In the genomic region with DNA sequence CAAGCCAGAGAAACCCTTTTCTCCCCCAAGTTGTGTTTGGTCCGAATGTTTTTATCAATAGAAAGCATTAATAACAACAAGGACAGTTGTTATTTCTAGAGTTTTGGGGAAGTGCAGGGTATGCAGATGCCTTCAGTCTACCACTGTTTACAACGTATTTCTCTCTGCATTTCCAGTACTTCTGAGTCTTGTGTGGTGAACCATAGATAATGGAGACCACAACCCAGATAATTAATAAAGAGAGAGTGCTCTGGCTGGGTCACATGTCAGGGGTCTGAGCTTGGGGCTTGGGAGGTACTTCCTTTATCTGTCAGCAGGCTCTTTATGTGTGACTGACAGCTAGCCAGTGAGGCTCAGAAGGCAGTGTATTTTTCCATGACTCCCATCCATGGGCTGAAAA, we compare ENCODE assay signal across 20 mouse cellular contexts.
DNase-seq lines count a peak whose midpoint lies in the region; ATAC-seq and TF ChIP-seq lines count a peak whose summit lies in the region.
"Had no signal": no experiment of that assay in that cellular context is flagged by ENCODE, and none has a peak within 500 bp of the region (broad histone marks: within the 10 kb centered on the region; RNA-seq: fewer than 3 reads in every experiment).

No protein-coding gene starts in this region.

- no peak overlapping the region for H3K9ac ChIP-seq in embryonic facial prominence, embryonic 14.5 days (ENCODE audit: low read depth, low read length)
- no peak overlapping the region for H3K9ac ChIP-seq in liver, embryonic 13.5 days
- no peak overlapping the region for H3K9ac ChIP-seq in intestine, postnatal 0 days (ENCODE audit: low read depth, low read length)
- H3K9ac ChIP-seq: embryonic facial prominence, embryonic 13.5 days; heart, embryonic 12.5 days; hindbrain, embryonic 15.5 days had no signal

- H3K27me3 ChIP-seq in embryonic facial prominence, embryonic 14.5 days (replicated peaks; ENCODE audit: control insufficient read depth, insufficient read depth, low read length) = no peaks in the 10 kb centered on the region
- no peaks in the 10 kb centered on the region for H3K27me3 ChIP-seq in embryonic facial prominence, embryonic 10.5 days (replicated peaks; ENCODE audit: low read depth, poor library complexity, severe bottlenecking)
- no peaks in the 10 kb centered on the region for H3K27me3 ChIP-seq in liver, embryonic 13.5 days
- no peaks in the 10 kb centered on the region for H3K27me3 ChIP-seq in intestine, postnatal 0 days (replicated peaks; ENCODE audit: control insufficient read depth, insufficient read depth, low read length)
- H3K27me3 ChIP-seq: embryonic facial prominence, embryonic 13.5 days; heart, embryonic 12.5 days; hindbrain, embryonic 15.5 days had no signal

- H3K4me1 ChIP-seq in embryonic facial prominence, embryonic 14.5 days (ENCODE audit: control insufficient read depth, insufficient read depth, low read length) = no peaks in the 10 kb centered on the region; the same call in 1 of the 2 replicates
- peaks cover 14% of the 10 kb centered on the region for H3K4me1 ChIP-seq in embryonic facial prominence, embryonic 10.5 days
- H3K4me1 ChIP-seq in liver, embryonic 13.5 days (replicated peaks) = no peaks in the 10 kb centered on the region
- no peaks in the 10 kb centered on the region for H3K4me1 ChIP-seq in intestine, postnatal 0 days (replicated peaks; ENCODE audit: control insufficient read depth, insufficient read depth, low read length)
- H3K4me1 ChIP-seq: heart, embryonic 12.5 days had no signal

- H3K36me3 ChIP-seq in embryonic facial prominence, embryonic 14.5 days (ENCODE audit: control insufficient read depth, insufficient read depth, low read length) = no peaks in the 10 kb centered on the region
- no peaks in the 10 kb centered on the region for H3K36me3 ChIP-seq in embryonic facial prominence, embryonic 10.5 days (replicated peaks)
- no peaks in the 10 kb centered on the region for H3K36me3 ChIP-seq in liver, embryonic 13.5 days
- H3K36me3 ChIP-seq in intestine, postnatal 0 days (ENCODE audit: control insufficient read depth, insufficient read depth) = no peaks in the 10 kb centered on the region
- H3K36me3 ChIP-seq: embryonic facial prominence, embryonic 13.5 days; forebrain, embryonic 10.5 days; heart, embryonic 12.5 days; hindbrain, embryonic 15.5 days had no signal

- no peak overlapping the region for H3K4me2 ChIP-seq in embryonic facial prominence, embryonic 14.5 days (ENCODE audit: low read depth, low read length)
- no peak overlapping the region for H3K4me2 ChIP-seq in liver, embryonic 13.5 days
- H3K4me2 ChIP-seq in intestine, postnatal 0 days (replicated peaks; ENCODE audit: low read depth) = no peak overlapping the region
- H3K4me2 ChIP-seq: embryonic facial prominence, embryonic 13.5 days; heart, embryonic 12.5 days; hindbrain, embryonic 15.5 days had no signal

- no peak overlapping the region for H3K4me3 ChIP-seq in embryonic facial prominence, embryonic 14.5 days (ENCODE audit: low read depth, low read length)
- no peak overlapping the region for H3K4me3 ChIP-seq in embryonic facial prominence, embryonic 10.5 days
- no peak overlapping the region for H3K4me3 ChIP-seq in liver, embryonic 13.5 days (replicated peaks)
- no peak overlapping the region for H3K4me3 ChIP-seq in intestine, postnatal 0 days (ENCODE audit: low read depth, low read length)
- H3K4me3 ChIP-seq: embryonic facial prominence, embryonic 13.5 days; forebrain, embryonic 10.5 days; gastrocnemius, adult 2 months; heart, embryonic 12.5 days; hindbrain, embryonic 15.5 days had no signal

- no peak for ATAC-seq in embryonic facial prominence, embryonic 14.5 days (ENCODE audit: low read depth)
- 0 out of 2 replicates have a peak, but pooled peaks have one; percentile 15 for ATAC-seq in liver, embryonic 13.5 days (ENCODE audit: low read depth)
- peak; percentile 72 for ATAC-seq in megakaryocyte-erythroid progenitor cell, adult 5-6 weeks (replicated peaks; ENCODE audit: low FRiP score, low TSS enrichment, poor library complexity, severe bottlenecking)
- ATAC-seq in intestine, postnatal 0 days = no peak
- ATAC-seq: forebrain, embryonic 14.5 days had no signal

- peak; percentile 22 for DNase-seq in embryonic facial prominence, embryonic 14.5 days (ENCODE audit: low spot score)
- DNase-seq in embryonic facial prominence, embryonic 10.5 days (ENCODE audit: low spot score) = no peak
- DNase-seq in liver, embryonic 13.5 days = no peak
- DNase-seq in liver = no peak
- DNase-seq in layer of hippocampus, postnatal 10 days (ENCODE audit: low spot score in 2 of 2) = no peak
- no peak for DNase-seq in urinary bladder, postnatal 14 days (ENCODE audit: low spot score)
- DNase-seq: adrenal gland, adult 2 months; adrenal gland, postnatal 25 days; cerebellum, adult 18-20 months; cerebellum, adult 9-11 months; cerebellum, postnatal 36 days; gastrocnemius, adult 2 months; gastrocnemius, postnatal 25 days had no signal

- TF ChIP-seq CTCF in intestine, postnatal 0 days (IDR thresholded peaks at IDR 0.05; ENCODE audit: low read depth) = no peak

- 63% methylated on average over 2 of the region's 2 CpGs for WGBS in embryonic facial prominence, embryonic 14.5 days
- 61% methylated on average over 2 of the region's 2 CpGs for WGBS in embryonic facial prominence, embryonic 10.5 days
- WGBS in liver, embryonic 13.5 days (ENCODE audit: insufficient replicate concordance) = 11% methylated on average over 2 of the region's 2 CpGs
- WGBS in intestine, postnatal 0 days = 67% methylated on average over 2 of the region's 2 CpGs

- H3K27ac ChIP-seq in embryonic facial prominence, embryonic 14.5 days (replicated peaks; ENCODE audit: low read depth, low read length) = no peak overlapping the region
- no peak overlapping the region for H3K27ac ChIP-seq in embryonic facial prominence, embryonic 10.5 days (replicated peaks)
- no peak overlapping the region for H3K27ac ChIP-seq in liver, embryonic 13.5 days
- H3K27ac ChIP-seq in intestine, postnatal 0 days (ENCODE audit: low read depth, low read length) = no peak overlapping the region
- H3K27ac ChIP-seq: embryonic facial prominence, embryonic 13.5 days; forebrain, embryonic 10.5 days; gastrocnemius, adult 2 months; hindbrain, embryonic 15.5 days had no signal

- H3K9me3 ChIP-seq in embryonic facial prominence, embryonic 14.5 days (ENCODE audit: control insufficient read depth, low read length) = no peaks in the 10 kb centered on the region
- no peaks in the 10 kb centered on the region for H3K9me3 ChIP-seq in embryonic facial prominence, embryonic 10.5 days
- no peaks in the 10 kb centered on the region for H3K9me3 ChIP-seq in liver, embryonic 13.5 days (replicated peaks)
- no peaks in the 10 kb centered on the region for H3K9me3 ChIP-seq in intestine, postnatal 0 days (ENCODE audit: control insufficient read depth)
- H3K9me3 ChIP-seq: embryonic facial prominence, embryonic 13.5 days; forebrain, embryonic 10.5 days; heart, embryonic 12.5 days; hindbrain, embryonic 15.5 days had no signal

Comparison
In these comparisons a context has a peak if more than half of its experiments do, and no peak if none do; other contexts are left out.
1. ATAC-seq: peak in liver, embryonic 13.5 days (single experiment) and megakaryocyte-erythroid progenitor cell, adult 5-6 weeks (single experiment); none in embryonic facial prominence, embryonic 14.5 days (single experiment) and intestine, postnatal 0 days (single experiment).